Mouse (Mus musculus) forebrain, embryonic 14.5 days (tissue): ENCODE measurements around the gene Bin2. TPM values are rescaled to one million over a fixed set of nuclear protein-coding genes. Genes with fewer than 3 reads are reported as not detected.
"Not testable (repeated sequence)": the region's sequence is repeated elsewhere in the genome, so short reads cannot be mapped to it uniquely, and the experiment has no call there.

Experiments
- ATAC-seq: fragments of 200-750 bp; cut with Nextera tagmentation; 2 replicates; pipeline ENCODE4 v1.8.0; 2017; ENCODE audit warnings: mild to moderate bottlenecking, moderate library complexity
- DNase-seq: peaks from one replicate; pipeline ENCODE4 v3.0.0-alpha.2; 2015; ENCODE audit warnings: low spot score
- H3K27ac ChIP-seq: fragments of 300-500 bp; sonication (generic); 2 replicates; pipeline ENCODE4 v1.5.1; 2014; ENCODE audit warnings: low read depth, mild to moderate bottlenecking, control low read depth, low read length, moderate library complexity
- H3K27me3 ChIP-seq: fragments of 300-500 bp; sonication (generic); replicated peaks from 2 replicates; pipeline ENCODE4 v1.6.1; 2014; ENCODE audit warnings: low read length, control low read depth, mixed read lengths; ENCODE audit not compliant: control insufficient read depth, insufficient read depth
- H3K36me3 ChIP-seq: fragments of 300-500 bp; sonication (generic); 2 replicates; pipeline ENCODE4 v1.6.1; 2014; ENCODE audit warnings: low read length, control low read depth; ENCODE audit not compliant: control insufficient read depth, insufficient read depth
- H3K4me1 ChIP-seq: fragments of 300-500 bp; sonication (generic); 2 replicates; pipeline ENCODE4 v1.6.1; 2014; ENCODE audit warnings: antibody characterized with exemption, low read length, control low read depth; ENCODE audit not compliant: control insufficient read depth, insufficient read depth
- H3K4me2 ChIP-seq: fragments of 300-500 bp; sonication (generic); 2 replicates; pipeline ENCODE4 v1.6.1; 2014; ENCODE audit warnings: mild to moderate bottlenecking, control low read depth, low read length
- H3K4me3 ChIP-seq: fragments of 300-500 bp; sonication (generic); 2 replicates; pipeline ENCODE4 v1.5.1; 2014; ENCODE audit warnings: low read depth, low read length, control low read depth
- H3K9ac ChIP-seq: fragments of 300-500 bp; sonication (generic); 2 replicates; pipeline ENCODE4 v1.6.1; 2014; ENCODE audit warnings: mild to moderate bottlenecking, low read length, control low read depth, moderate library complexity
- H3K9me3 ChIP-seq: fragments of 300-500 bp; sonication (generic); replicated peaks from 2 replicates; pipeline ENCODE4 v1.6.1; 2016; ENCODE audit warnings: low read length, control low read depth, mixed read lengths; ENCODE audit not compliant: control insufficient read depth
- WGBS: fragments of 180-500 bp; shearing (Covaris S2); extraction: QIAGEN DNeasy Blood & Tissue Kit; methylation state at CpG from one replicate; pipeline ENCODE4 v1.1.7; 2014; 5-methylcytosine and 5-hydroxymethylcytosine counted together
- polyA plus RNA-seq: library from polyadenylated mRNA; unstranded; fragments of >200 nt; fragmentation: Nextera tagmentation; extraction: Ambion mirVana; gene quantifications from 2 replicates; pipeline ENCODE4 v1.2.1, GENCODE M21; 2014

Gene Bin2
- polyA plus RNA-seq, 1 experiment from 2014 or later = 0.18 TPM

GRCm38 (mm10) chr15:100614218-100614995 is 54.9 kb downstream of the Bin2 start:
- Histone ChIP-seq H3K4me1 (peaks cover 7% of the 10 kb centered on the region), H3K27ac (peak overlapping the region; percentile 95), H3K36me3 (peaks cover 26% of the 10 kb centered on the region), H3K27me3 (no peaks in the 10 kb centered on the region), H3K9me3 (no peaks in the 10 kb centered on the region), H3K9ac (peak overlapping the region; percentile 90), H3K4me3 (peak overlapping the region; percentile 95), H3K4me2 (peak overlapping the region; percentile 78)
- 10% methylated on average over 43 of the region's 43 CpGs for WGBS
- DNase-seq (no peak), ATAC-seq (no peak; the same call in 1 of the 2 replicates)

GRCm38 (mm10) chr15:100613584-100613983 is 55.8 kb downstream of the Bin2 start:
- ATAC-seq = no peak
- Histone ChIP-seq H3K9ac (0 out of 2 replicates have a peak overlapping the region, but pooled peaks have one; percentile 13), H3K36me3 (peaks cover 17% of the 10 kb centered on the region), H3K27ac (no peak overlapping the region), H3K4me3 (no peak overlapping the region), H3K4me2 (peak overlapping the region; percentile 39), H3K4me1 (peaks cover 7% of the 10 kb centered on the region), H3K9me3 (no peaks in the 10 kb centered on the region), H3K27me3 (no peaks in the 10 kb centered on the region)
- 8% methylated on average over 16 of the region's 16 CpGs for WGBS
- peak; percentile 85 for DNase-seq

GRCm38 (mm10) chr15:100612432-100612831 is 56.9 kb downstream of the Bin2 start:
- Histone ChIP-seq H3K9ac (no peak overlapping the region), H3K4me2 (no peak overlapping the region), H3K9me3 (no peaks in the 10 kb centered on the region), H3K4me1 (peaks cover 7% of the 10 kb centered on the region), H3K4me3 (no peak overlapping the region), H3K36me3 (peaks cover 6% of the 10 kb centered on the region; the same call in 1 of the 2 replicates), H3K27ac (no peak overlapping the region), H3K27me3 (no peaks in the 10 kb centered on the region)
- 80% methylated on average over 2 of the region's 2 CpGs for WGBS
- ATAC-seq (no peak), DNase-seq (no peak)

GRCm38 (mm10) chr15:100611951-100612350 is 57.4 kb downstream of the Bin2 start:
- 85% methylated on average over 7 of the region's 7 CpGs for WGBS
- no peak overlapping the region for H3K4me3 ChIP-seq

GRCm38 (mm10) chr15:100606677-100607076 is 62.7 kb downstream of the Bin2 start:
- H3K4me3 ChIP-seq, H3K36me3 ChIP-seq, H3K4me2 ChIP-seq, H3K9ac ChIP-seq, H3K4me1 ChIP-seq, H3K9me3 ChIP-seq, H3K27ac ChIP-seq, DNase-seq, ATAC-seq, H3K27me3 ChIP-seq: not testable (repeated sequence)
- WGBS = 91% methylated on average over 8 of the region's 8 CpGs

More at GRCm38 (mm10) chr15:100611951-100612350, 57.4 kb downstream of the Bin2 start:
- Histone ChIP-seq H3K27ac (no peak overlapping the region), H3K9me3 (no peaks in the 10 kb centered on the region), H3K27me3 (no peaks in the 10 kb centered on the region), H3K4me2 (no peak overlapping the region), H3K4me1 (peaks cover 7% of the 10 kb centered on the region), H3K36me3 (0 out of 2 replicates have a peak, but pooled peaks cover 2% of the 10 kb centered on the region), H3K9ac (no peak overlapping the region)
- no peak for ATAC-seq
- DNase-seq = no peak

GRCm38 (mm10) chr15:100601669-100602068 is 67.7 kb downstream of the Bin2 start:
- ATAC-seq (no peak), DNase-seq (no peak)
- Histone ChIP-seq H3K9me3 (no peaks in the 10 kb centered on the region), H3K4me2 (no peak overlapping the region), H3K36me3 (no peaks in the 10 kb centered on the region), H3K27ac (no peak overlapping the region), H3K4me3 (no peak overlapping the region), H3K27me3 (0 out of 2 replicates have a peak, but pooled peaks cover 3% of the 10 kb centered on the region), H3K4me1 (peaks cover 10% of the 10 kb centered on the region), H3K9ac (no peak overlapping the region)
- WGBS = 62% methylated on average over 3 of the region's 3 CpGs

- Histone ChIP-seq H3K36me3 (no peaks in the 10 kb centered on the region), H3K4me1 (peaks cover 10% of the 10 kb centered on the region), H3K4me2 (peak overlapping the region; percentile 79), H3K9me3 (no peaks in the 10 kb centered on the region), H3K27ac (no peak overlapping the region), H3K9ac (0 out of 2 replicates have a peak overlapping the region, but pooled peaks have one; percentile 95), H3K4me3 (peak overlapping the region; percentile 81; the same call in 1 of the 2 replicates), H3K27me3 (0 out of 2 replicates have a peak, but pooled peaks cover 3% of the 10 kb centered on the region)
- no peak for DNase-seq
- WGBS = 27% methylated on average over 21 of the region's 21 CpGs
- no peak for ATAC-seq
Observed at GRCm38 (mm10) chr15:100600696-100601272, 68.6 kb downstream of the Bin2 start.

- H3K9me3 ChIP-seq = no peaks in the 10 kb centered on the region
- H3K36me3 ChIP-seq = no peaks in the 10 kb centered on the region
- peak; percentile 94 for DNase-seq
- H3K27ac ChIP-seq = peak overlapping the region; percentile 80
- H3K4me1 ChIP-seq = peaks cover 10% of the 10 kb centered on the region
- peak overlapping the region; percentile 79 for H3K4me2 ChIP-seq
- H3K9ac ChIP-seq = peak overlapping the region; percentile 95
- WGBS = 2% methylated on average over 27 of the region's 35 CpGs
- ATAC-seq = peak; percentile 77
- H3K4me3 ChIP-seq = peak overlapping the region; percentile 81
- H3K27me3 ChIP-seq = 0 out of 2 replicates have a peak, but pooled peaks cover 3% of the 10 kb centered on the region
Observed at GRCm38 (mm10) chr15:100600047-100600695, 69.2 kb downstream of the Bin2 start.
